Mouse (Mus musculus) myocyte (in vitro differentiated cells): Measurements from ENCODE around the gene Tubgcp2. TPM values are rescaled to one million over a fixed set of nuclear protein-coding genes. Genes with fewer than 3 reads are reported as not detected.

ENCODE experiments used
- H3K27me3 ChIP-seq: one replicate; pipeline ENCODE4 v1.6.1; 2011; ENCODE audit not compliant: control insufficient read depth, insufficient read depth, insufficient read length
- H3K36me3 ChIP-seq: one replicate; pipeline ENCODE4 v1.6.1; 2011; ENCODE audit not compliant: control insufficient read depth, insufficient read depth
- H3K4me2 ChIP-seq: one replicate; pipeline ENCODE4 v1.6.1; 2011; ENCODE audit warnings: low read depth, control low read depth
- H3K4me3 ChIP-seq: one replicate; pipeline ENCODE4 v1.5.1; 2011; ENCODE audit warnings: mild to moderate bottlenecking, control low read depth, moderate library complexity
- H3K79me2 ChIP-seq: one replicate; pipeline ENCODE4 v1.6.1; 2011; ENCODE audit not compliant: control insufficient read depth, insufficient read depth
- H3ac ChIP-seq: one replicate; pipeline ENCODE4 v1.6.1; 2011; ENCODE audit not compliant: control insufficient read depth, insufficient read length
- E2F4 ChIP-seq: IDR thresholded peaks from one replicate; pipeline ENCODE4 v1.6.1; 2011; ENCODE audit warnings: mild to moderate bottlenecking, control low read depth, moderate library complexity; ENCODE audit not compliant: insufficient read depth
- MAX ChIP-seq: IDR thresholded peaks from one replicate; pipeline ENCODE4 v1.6.1; 2011; ENCODE audit warnings: low read depth, mild to moderate bottlenecking, control low read depth
- MYOD1 ChIP-seq, 3 experiments: IDR thresholded peaks; one replicate each; pipeline ENCODE4 v1.6.1; 2011; ENCODE audit warnings: control low read depth in 2 of 3, low read depth in 2 of 3, mild to moderate bottlenecking in 2 of 3, moderate library complexity in 1 of 3; ENCODE audit not compliant: insufficient read length in 2 of 3, control insufficient read depth in 1 of 3
- POLR2A ChIP-seq: IDR thresholded peaks from one replicate; pipeline ENCODE4 v1.6.1; 2011; ENCODE audit warnings: low read depth, mild to moderate bottlenecking, control low read depth, moderate library complexity; ENCODE audit not compliant: insufficient read length
- POLR2AphosphoS2 ChIP-seq: IDR thresholded peaks from one replicate; pipeline ENCODE4 v1.6.1; 2011; ENCODE audit warnings: low read depth, control low read depth; ENCODE audit not compliant: insufficient read length
- SRF ChIP-seq: IDR thresholded peaks from one replicate; pipeline ENCODE4 v1.6.1; 2011; ENCODE audit warnings: low read depth; ENCODE audit not compliant: control insufficient read depth, insufficient read length
- TCF12 ChIP-seq: IDR thresholded peaks from one replicate; pipeline ENCODE4 v1.6.1; 2011; ENCODE audit warnings: mild to moderate bottlenecking, control low read depth; ENCODE audit not compliant: poor library complexity, insufficient read depth, severe bottlenecking
- TCF3 ChIP-seq: IDR thresholded peaks from one replicate; pipeline ENCODE4 v1.6.1; 2011; ENCODE audit warnings: low read depth, control low read depth; ENCODE audit not compliant: insufficient read length
- polyA plus RNA-seq: library from polyadenylated mRNA; unstranded; fragments of >200 nt; fragmentation: generic; extraction: Trizol; gene quantifications from one replicate; pipeline ENCODE4 v1.2.1, GENCODE M21; 2012; ENCODE audit warnings: missing spikeins

The Tubgcp2 gene
- polyA plus RNA-seq, 1 experiment = 22.1 TPM

GRCm38 (mm10) chr7:139946032-139946431 lies 90.4 kb downstream of the Tubgcp2 start:
- Histone ChIP-seq H3ac (no peak overlapping the region), H3K4me2 (no peak overlapping the region), H3K79me2 (no peaks in the 10 kb centered on the region), H3K27me3 (no peaks in the 10 kb centered on the region), H3K4me3 (no peak overlapping the region), H3K36me3 (no peaks in the 10 kb centered on the region)
- TF ChIP-seq TCF3 (no peak), TCF12 (no peak), E2F4 (no peak), POLR2AphosphoS2 (no peak), POLR2A (no peak), SRF (no peak), MYOD1 (IDR thresholded peaks at IDR 0.05; ENCODE audit: control insufficient read depth in 1 of 3, insufficient read length in 2 of 3, low read depth in 2 of 3) (no peak), MAX (no peak)

Other genes starting within 250 kb of the Tubgcp2 start
- 0.14 TPM for gene Adgra1, start 202.5 kb downstream of the Tubgcp2 start, polyA plus RNA-seq
- gene Kndc1, start 142.0 kb downstream of the Tubgcp2 start, polyA plus RNA-seq = 0.01 TPM
- not detected for gene Utf1, start 92.9 kb downstream of the Tubgcp2 start, polyA plus RNA-seq
- gene 6430531B16Rik, start 57.9 kb downstream of the Tubgcp2 start, polyA plus RNA-seq = 0.13 TPM
- 2.3 TPM for gene Adam8, start 44.1 kb downstream of the Tubgcp2 start, polyA plus RNA-seq
- gene Zfp511, start 278 bp downstream of the Tubgcp2 start, polyA plus RNA-seq = 25.2 TPM
- gene Msx3, start 12.4 kb upstream of the Tubgcp2 start, polyA plus RNA-seq = 0.05 TPM
- gene Caly, start 45.9 kb upstream of the Tubgcp2 start, polyA plus RNA-seq = not detected
- not detected for gene Prap1, start 56.7 kb upstream of the Tubgcp2 start, polyA plus RNA-seq
- 9.5 TPM for gene Fuom, start 65.8 kb upstream of the Tubgcp2 start, polyA plus RNA-seq
- 7.0 TPM for gene Paox, start 79.1 kb upstream of the Tubgcp2 start, polyA plus RNA-seq
- 125 TPM for gene Echs1, start 79.8 kb upstream of the Tubgcp2 start, polyA plus RNA-seq
- 23.3 TPM for gene Mtg1, start 100.9 kb upstream of the Tubgcp2 start, polyA plus RNA-seq
- not detected for gene Sprn, start 118.2 kb upstream of the Tubgcp2 start, polyA plus RNA-seq
- not detected for gene Olfr522, start 128.1 kb upstream of the Tubgcp2 start, polyA plus RNA-seq
- gene Olfr523, start 136.5 kb upstream of the Tubgcp2 start, polyA plus RNA-seq = not detected
- gene Olfr524, start 169.3 kb upstream of the Tubgcp2 start, polyA plus RNA-seq = not detected
- gene Cd163l1, start 181.6 kb upstream of the Tubgcp2 start, polyA plus RNA-seq = not detected
- 0.12 TPM for gene 5830411N06Rik, start 210.6 kb upstream of the Tubgcp2 start, polyA plus RNA-seq